Comparison of ENCODE assay signal across 16 mouse cellular contexts in genomic region chr13:41803656-41804265, GRCm38 (mm10). TPM values are rescaled to one million over a fixed set of nuclear protein-coding genes. Genes with fewer than 3 reads are reported as not detected.
DNase-seq lines count a peak whose midpoint lies in the region; ATAC-seq lines count a peak whose summit lies in the region.
"Had no signal": no experiment of that assay in that cellular context is flagged by ENCODE, and none has a peak within 500 bp of the region (broad histone marks: within the 10 kb centered on the region; RNA-seq: fewer than 3 reads in every experiment).

No protein-coding gene starts in this region.

- no peak overlapping the region for H3K27ac ChIP-seq in embryonic facial prominence, embryonic 14.5 days (replicated peaks; ENCODE audit: low read depth, low read length)
- H3K27ac ChIP-seq in embryonic facial prominence, embryonic 10.5 days (replicated peaks) = no peak overlapping the region
- H3K27ac ChIP-seq: heart, embryonic 13.5 days; hindbrain, postnatal 0 days; limb, embryonic 15.5 days had no signal

- WGBS in embryonic facial prominence, embryonic 14.5 days = 60% methylated on average over 8 of the region's 8 CpGs
- 80% methylated on average over 8 of the region's 8 CpGs for WGBS in embryonic facial prominence, embryonic 10.5 days

- peak; percentile 58 for DNase-seq in embryonic facial prominence, embryonic 14.5 days (ENCODE audit: low spot score)
- no peak for DNase-seq in embryonic facial prominence, embryonic 10.5 days (ENCODE audit: low spot score)
- peak; percentile 16 for DNase-seq in urinary bladder, postnatal 14 days (ENCODE audit: low spot score)
- DNase-seq in urinary bladder, adult 2 months (ENCODE audit: low spot score) = no peak
- DNase-seq in c-Kit-positive CD71-positive TER-119-positive erythroid progenitor cells, embryonic 14.5 days (ENCODE audit: low spot score) = no peak
- no peak for DNase-seq in layer of hippocampus, adult 18-20 months (ENCODE audit: low spot score in 2 of 2)
- DNase-seq in thymus, postnatal 25 days = no peak
- DNase-seq: adrenal gland, postnatal 10 days; cerebellum, adult 11-12 months; layer of hippocampus, postnatal 36 days; lung, postnatal 14 days had no signal

- peaks cover 6% of the 10 kb centered on the region; the same call in 1 of the 2 replicates for H3K4me1 ChIP-seq in embryonic facial prominence, embryonic 14.5 days (ENCODE audit: control insufficient read depth, insufficient read depth, low read length)
- peaks cover 19% of the 10 kb centered on the region for H3K4me1 ChIP-seq in embryonic facial prominence, embryonic 10.5 days

- no peaks in the 10 kb centered on the region for H3K36me3 ChIP-seq in embryonic facial prominence, embryonic 14.5 days (ENCODE audit: control insufficient read depth, insufficient read depth, low read length)
- no peaks in the 10 kb centered on the region for H3K36me3 ChIP-seq in embryonic facial prominence, embryonic 10.5 days (replicated peaks)
- H3K36me3 ChIP-seq: heart, embryonic 13.5 days; limb, embryonic 15.5 days had no signal

- no peaks in the 10 kb centered on the region for H3K27me3 ChIP-seq in embryonic facial prominence, embryonic 14.5 days (replicated peaks; ENCODE audit: control insufficient read depth, insufficient read depth, low read length)
- H3K27me3 ChIP-seq in embryonic facial prominence, embryonic 10.5 days (replicated peaks; ENCODE audit: low read depth, poor library complexity, severe bottlenecking) = no peaks in the 10 kb centered on the region
- H3K27me3 ChIP-seq: heart, embryonic 13.5 days; limb, embryonic 15.5 days had no signal

- no peaks in the 10 kb centered on the region for H3K9me3 ChIP-seq in embryonic facial prominence, embryonic 14.5 days (ENCODE audit: control insufficient read depth, low read length)
- H3K9me3 ChIP-seq in embryonic facial prominence, embryonic 10.5 days = no peaks in the 10 kb centered on the region
- H3K9me3 ChIP-seq: heart, embryonic 13.5 days; limb, embryonic 15.5 days had no signal

- H3K4me2 ChIP-seq in embryonic facial prominence, embryonic 14.5 days (ENCODE audit: low read depth, low read length) = no peak overlapping the region
- H3K4me2 ChIP-seq: heart, embryonic 13.5 days; limb, embryonic 15.5 days had no signal

- ATAC-seq in embryonic facial prominence, embryonic 14.5 days (ENCODE audit: low read depth) = no peak
- ATAC-seq in megakaryocyte progenitor cell, adult 5-6 weeks (replicated peaks; ENCODE audit: poor library complexity) = peak; percentile 50; the same call in 1 of the 2 replicates
- ATAC-seq: hindbrain, postnatal 0 days had no signal

- H3K4me3 ChIP-seq in embryonic facial prominence, embryonic 14.5 days (ENCODE audit: low read depth, low read length) = no peak overlapping the region
- no peak overlapping the region for H3K4me3 ChIP-seq in embryonic facial prominence, embryonic 10.5 days
- H3K4me3 ChIP-seq: heart, embryonic 13.5 days; limb, embryonic 15.5 days had no signal

- H3K9ac ChIP-seq in embryonic facial prominence, embryonic 14.5 days (ENCODE audit: low read depth, low read length) = no peak overlapping the region
- H3K9ac ChIP-seq: heart, embryonic 13.5 days; limb, embryonic 15.5 days had no signal

RNA-seq across cellular contexts. Expression of gene Adtrp, which starts 43.7 kb away (rescaled TPM):
- polyA plus RNA-seq in embryonic facial prominence, embryonic 14.5 days (2014; fragmentation: Nextera tagmentation; extraction: Ambion mirVana) = 3.1 and 3.3 TPM in 2 replicates
- polyA plus RNA-seq in embryonic facial prominence, embryonic 10.5 days (2016; fragmentation: Nextera tagmentation; extraction: Ambion mirVana) = not detected in 2 replicates
- polyA plus RNA-seq in urinary bladder, adult 2 months (2012; rRNA removed) = 16.6 and 23.3 TPM in 2 replicates
- total RNA-seq in megakaryocyte progenitor cell, adult 5-6 weeks (2015) = 0.91 and 1.4 TPM in 2 replicates
- total RNA-seq in megakaryocyte progenitor cell, adult 5-6 weeks (2017) = 0.74 and 2.1 TPM in 2 replicates
- total RNA-seq in layer of hippocampus, adult 18-20 months (2021) = under 1 TPM in 1 of 2 experiments, not detected in 1; 0.40 TPM
- polyA plus RNA-seq: forebrain, embryonic 11.5 days had no signal

Comparison
In these comparisons a context has a peak if more than half of its experiments do, and no peak if none do; other contexts are left out.
1. DNase-seq: peak in embryonic facial prominence, embryonic 14.5 days (single experiment) and urinary bladder, postnatal 14 days (single experiment); none in embryonic facial prominence, embryonic 10.5 days (single experiment), urinary bladder, adult 2 months (single experiment), c-Kit-positive CD71-positive TER-119-positive erythroid progenitor cells, embryonic 14.5 days (single experiment), layer of hippocampus, adult 18-20 months (0 of 2) and thymus, postnatal 25 days (single experiment).